Mouse (Mus musculus): ENCODE data around the gene Aurkb. TPM values are rescaled to one million over a fixed set of nuclear protein-coding genes. Genes with fewer than 3 reads are reported as not detected.

Aurkb gene
- total and polyA plus RNA-seq, 3 experiments = 120 to 170 (median 159) TPM

DNA sequence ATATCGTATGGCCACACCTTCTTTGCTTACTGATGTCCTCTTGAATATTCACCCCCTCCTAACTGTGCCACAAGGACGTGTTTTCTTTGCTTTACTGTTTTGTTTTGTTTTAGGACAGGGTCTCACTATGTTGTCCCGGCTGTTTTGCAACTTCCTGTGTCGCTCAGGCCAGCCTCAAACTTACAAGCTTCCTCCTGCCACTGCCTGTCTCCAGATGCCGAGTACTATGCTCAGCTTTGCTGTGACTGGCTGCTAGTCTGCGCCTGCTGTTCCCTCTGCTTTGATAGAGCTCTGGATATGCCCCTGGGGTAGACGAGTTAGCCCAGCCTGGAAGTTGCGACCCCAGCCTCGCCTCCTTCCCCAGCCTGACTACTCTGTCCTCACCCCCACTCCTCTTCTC lies 11.9 kb upstream of the Aurkb start:
- Histone ChIP-seq H3K4me3 (ENCODE audit: control insufficient read depth in 1 of 2, insufficient read depth in 1 of 2, low read depth in 2 of 2, low read length in 2 of 2) (no peak overlapping the region), H3K4me1 (ENCODE audit: control insufficient read depth in 1 of 2, insufficient read depth in 2 of 2, low read length in 2 of 2) (peaks cover 0 to 16% of the 10 kb centered on the region in 2 experiments; a peak in 3 of 4 replicates), H3K9ac (ENCODE audit: control insufficient read depth, low read depth, low read length, poor library complexity, severe bottlenecking) (no peak overlapping the region), H3K27ac (ENCODE audit: control insufficient read depth, low read depth, low read length) (no peak overlapping the region), H3K9me3 (replicated peaks; ENCODE audit: insufficient read depth, low read length) (no peaks in the 10 kb centered on the region), H3K79me2 (ENCODE audit: control insufficient read depth, insufficient read depth, low read length, poor library complexity) (no peaks in the 10 kb centered on the region; the same call in 1 of the 2 replicates), H3K36me3 (ENCODE audit: control insufficient read depth in 1 of 2, insufficient read depth in 2 of 2, low read length in 2 of 2) (peaks cover 0 to 13% of the 10 kb centered on the region in 2 experiments; a peak in 2 of 4 replicates), H3K27me3 (ENCODE audit: control insufficient read depth in 1 of 2, insufficient read depth in 2 of 2, low read length in 2 of 2) (no peaks in the 10 kb centered on the region)
- no peak for DNase-seq (ENCODE audit: low read depth, low spot score)
- TF ChIP-seq MYC (IDR thresholded peaks at IDR 0.05; ENCODE audit: low read depth, low read length) (no peak), ETS1 (IDR thresholded peaks at IDR 0.05; ENCODE audit: low read depth, low read length) (no peak)

DNA sequence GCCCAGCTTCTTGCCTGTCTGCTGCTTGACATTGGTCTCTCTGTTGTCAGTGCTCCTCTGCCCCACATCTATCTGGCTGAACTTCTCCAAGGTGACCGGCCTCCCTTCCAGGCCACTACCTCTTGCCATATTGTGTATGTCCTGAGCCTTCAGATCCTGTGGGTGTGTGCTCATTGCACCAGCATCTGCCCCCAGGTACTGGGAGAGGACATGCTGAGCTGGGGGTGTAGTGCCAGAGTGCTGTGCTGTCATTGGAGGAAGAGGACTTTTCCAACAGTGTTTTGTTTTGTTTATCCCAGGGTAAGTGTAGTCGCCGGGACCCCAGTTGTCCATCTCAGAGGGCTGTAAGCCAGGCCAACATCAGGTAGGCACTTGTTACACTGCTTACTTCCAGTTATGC lies 10.9 kb upstream of the Aurkb start:
- H3K9me3 ChIP-seq (replicated peaks; ENCODE audit: insufficient read depth, low read length) = no peaks in the 10 kb centered on the region
- H3K27ac ChIP-seq (ENCODE audit: control insufficient read depth, low read depth, low read length) = no peak overlapping the region
- DNase-seq (ENCODE audit: low read depth, low spot score) = peak; percentile 36
- peaks cover 0 to 22% of the 10 kb centered on the region in 2 experiments; a peak in 3 of 4 replicates for H3K4me1 ChIP-seq (ENCODE audit: control insufficient read depth in 1 of 2, insufficient read depth in 2 of 2, low read length in 2 of 2)
- H3K36me3 ChIP-seq (ENCODE audit: control insufficient read depth in 1 of 2, insufficient read depth in 2 of 2, low read length in 2 of 2) = peaks cover 0 to 13% of the 10 kb centered on the region in 2 experiments; a peak in 2 of 4 replicates
- H3K9ac ChIP-seq (ENCODE audit: control insufficient read depth, low read depth, low read length, poor library complexity, severe bottlenecking) = no peak overlapping the region
- TF ChIP-seq MYB (IDR thresholded peaks at IDR 0.05; ENCODE audit: low read depth, low read length) (no peak), BHLHE40 (IDR thresholded peaks at IDR 0.05; ENCODE audit: borderline replicate concordance, low read depth, low read length) (no peak), RAD21 (IDR thresholded peaks at IDR 0.05; ENCODE audit: low read depth, low read length) (no peak), MEF2A (IDR thresholded peaks at IDR 0.05; ENCODE audit: extremely low read depth, insufficient replicate concordance, low read depth, low read length, poor library complexity, severe bottlenecking) (no peak), SIN3A (IDR thresholded peaks at IDR 0.05; ENCODE audit: low read length) (no peak), POLR2AphosphoS5 (IDR thresholded peaks at IDR 0.05; ENCODE audit: borderline replicate concordance, low read depth, low read length) (no peak), ZKSCAN1 (IDR thresholded peaks at IDR 0.05; ENCODE audit: low read depth, low read length) (no peak), TBP (IDR thresholded peaks at IDR 0.05; ENCODE audit: low read depth, low read length) (no peak), TAL1 (IDR thresholded peaks at IDR 0.05; ENCODE audit: low read length) (no peak), GABPA (IDR thresholded peaks at IDR 0.05; ENCODE audit: low read depth, low read length) (no peak), KAT2A (conservative IDR thresholded peaks at IDR 0.05; ENCODE audit: low read depth, low read length) (no peak), NELFE (IDR thresholded peaks at IDR 0.05; ENCODE audit: low read depth, low read length) (no peak), MAZ (IDR thresholded peaks at IDR 0.05; ENCODE audit: low read depth, low read length) (no peak)
- no peak overlapping the region for H3K4me3 ChIP-seq (ENCODE audit: control insufficient read depth in 1 of 2, insufficient read depth in 1 of 2, low read depth in 2 of 2, low read length in 2 of 2)
- no peaks in the 10 kb centered on the region for H3K27me3 ChIP-seq (ENCODE audit: control insufficient read depth in 1 of 2, insufficient read depth in 2 of 2, low read length in 2 of 2)
- no peaks in the 10 kb centered on the region; the same call in 1 of the 2 replicates for H3K79me2 ChIP-seq (ENCODE audit: control insufficient read depth, insufficient read depth, low read length, poor library complexity)

Measured in MEL (cell line).